Mouse (Mus musculus): ENCODE measurements around the gene Cpa1.

Cpa1 gene

GRCm38 (mm10) chr6:30638674-30639268, at the start of gene Cpa1:
Cpa1 (plus strand) TSS chr6:30639218.
- DNase-seq (ENCODE audit: low read depth) = no peak

- DNase-seq (ENCODE audit: low read depth) = no peak
These were observed 49.2 kb upstream of the Cpa1 start for GRCm38 (mm10) chr6:30589819-30590218.

GRCm38 (mm10) chr6:30591851-30592404, 47.1 kb upstream of the Cpa1 start:
- DNase-seq (ENCODE audit: low read depth) = peak; percentile 38

- DNase-seq (ENCODE audit: low read depth) = peak; percentile 5
These were observed 46.5 kb upstream of the Cpa1 start for GRCm38 (mm10) chr6:30592417-30592974.

- no peak for DNase-seq (ENCODE audit: low read depth)
These were observed 44.7 kb upstream of the Cpa1 start for GRCm38 (mm10) chr6:30594364-30594763.

GRCm38 (mm10) chr6:30596230-30596898, 42.7 kb upstream of the Cpa1 start:
- no peak for DNase-seq (ENCODE audit: low read depth)

- no peak for DNase-seq (ENCODE audit: low read depth)
These were observed 39.0 kb upstream of the Cpa1 start for GRCm38 (mm10) chr6:30600033-30600432.

GRCm38 (mm10) chr6:30600995-30601394, 38.0 kb upstream of the Cpa1 start:
- no peak for DNase-seq (ENCODE audit: low read depth)

GRCm38 (mm10) chr6:30604342-30604867, 34.6 kb upstream of the Cpa1 start:
- DNase-seq (ENCODE audit: low read depth) = no peak

- no peak for DNase-seq (ENCODE audit: low read depth)
These were observed 33.9 kb upstream of the Cpa1 start for GRCm38 (mm10) chr6:30605111-30605510.

- no peak for DNase-seq (ENCODE audit: low read depth)
These were observed 33.3 kb upstream of the Cpa1 start for GRCm38 (mm10) chr6:30605672-30606071.

GRCm38 (mm10) chr6:30610710-30611109, 28.3 kb upstream of the Cpa1 start, which contains the start of gene Cpa5:
Cpa5 (plus strand) TSS chr6:30611010.
- DNase-seq (ENCODE audit: low read depth) = no peak

- DNase-seq (ENCODE audit: low read depth) = no peak
These were observed 27.8 kb upstream of the Cpa1 start for GRCm38 (mm10) chr6:30611212-30611611.

GRCm38 (mm10) chr6:30614251-30614650, 24.8 kb upstream of the Cpa1 start:
- DNase-seq (ENCODE audit: low read depth) = no peak

GRCm38 (mm10) chr6:30615741-30616140, 23.3 kb upstream of the Cpa1 start:
- DNase-seq (ENCODE audit: low read depth) = no peak

- no peak for DNase-seq (ENCODE audit: low read depth)
These were observed 22.5 kb upstream of the Cpa1 start for GRCm38 (mm10) chr6:30616491-30616941.

GRCm38 (mm10) chr6:30617020-30617958, 21.7 kb upstream of the Cpa1 start:
- DNase-seq (ENCODE audit: low read depth) = peak; percentile 25

GRCm38 (mm10) chr6:30617959-30618590, 20.9 kb upstream of the Cpa1 start:
- peak; percentile 20 for DNase-seq (ENCODE audit: low read depth)

GRCm38 (mm10) chr6:30618735-30619134, 20.3 kb upstream of the Cpa1 start:
- no peak for DNase-seq (ENCODE audit: low read depth)

- DNase-seq (ENCODE audit: low read depth) = no peak
These were observed 19.4 kb upstream of the Cpa1 start for GRCm38 (mm10) chr6:30619606-30620005.

GRCm38 (mm10) chr6:30620591-30620990, 18.4 kb upstream of the Cpa1 start:
- no peak for DNase-seq (ENCODE audit: low read depth)
